Mouse (Mus musculus) ovary, postnatal 14 days (tissue): ENCODE measurements at regions not wholly inside any gene's neighbourhood (a gene's known extent, or its start where the extent isn't known, plus 50 kb on each side); places are given as distances from the start of the nearest gene placed in this dataset.

Experiments used
- DNase-seq: peaks from one replicate; pipeline ENCODE4 v3.0.0; 2022; ENCODE audit warnings: low spot score

DNA sequence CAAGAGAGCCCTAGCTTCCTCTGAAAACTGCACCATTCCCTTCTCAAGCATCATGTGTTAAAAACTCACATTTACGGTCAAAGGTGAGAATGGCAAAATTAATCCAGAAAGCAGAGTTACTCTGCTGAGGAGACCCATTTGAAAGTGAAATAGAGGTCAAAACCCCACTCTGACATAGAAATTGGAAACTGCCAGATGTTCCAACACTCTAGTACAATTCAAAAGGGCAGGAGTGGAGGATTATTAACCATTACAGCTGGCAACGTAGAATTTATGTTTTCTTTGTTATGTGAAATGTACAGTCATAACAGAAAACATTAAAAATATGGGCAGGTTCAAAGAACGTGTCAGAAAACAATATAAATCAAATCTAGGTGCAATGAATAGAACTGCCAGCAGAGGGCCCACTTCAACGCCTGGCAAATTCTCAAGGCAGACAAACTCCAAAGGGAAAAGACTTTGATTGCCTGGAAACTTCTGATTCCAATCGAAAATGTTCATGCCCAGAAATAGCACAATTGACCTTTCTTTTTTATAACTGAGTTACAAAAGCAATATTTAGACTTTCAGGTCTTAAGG, 54.2 kb upstream of the Rfpl4b start:
- DNase-seq: peak; percentile 51

- DNase-seq: no peak
Observed at GRCm38 (mm10) chr10:38879271-38879670, 57.7 kb upstream of the Rfpl4b start.

DNA sequence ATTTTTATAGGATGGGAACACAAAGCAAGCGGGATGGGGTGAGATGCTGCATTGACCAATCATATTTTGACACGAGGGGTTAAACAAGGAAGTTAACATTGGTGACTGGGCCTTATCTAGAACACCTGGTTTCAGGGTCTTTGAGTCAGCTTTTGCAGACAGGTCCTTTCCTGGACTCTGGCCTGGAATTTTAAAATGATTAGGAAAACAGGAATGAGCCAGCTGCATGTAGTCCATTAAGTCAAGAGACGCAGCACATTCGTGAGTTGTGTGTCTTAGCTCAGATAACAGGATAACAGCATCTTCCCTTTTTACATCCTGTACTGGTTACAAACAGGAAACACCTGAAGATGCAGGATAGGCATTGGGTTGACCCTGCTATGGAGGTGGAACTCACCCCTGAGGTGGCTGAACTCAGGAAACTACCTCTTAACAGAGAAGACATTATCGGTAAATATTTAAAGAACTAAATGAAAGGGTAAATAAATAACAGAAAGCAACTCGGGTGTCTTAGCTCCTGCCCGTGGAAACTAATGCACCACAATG, 59.1 kb upstream of the Rfpl4b start:
- DNase-seq: no peak

DNA sequence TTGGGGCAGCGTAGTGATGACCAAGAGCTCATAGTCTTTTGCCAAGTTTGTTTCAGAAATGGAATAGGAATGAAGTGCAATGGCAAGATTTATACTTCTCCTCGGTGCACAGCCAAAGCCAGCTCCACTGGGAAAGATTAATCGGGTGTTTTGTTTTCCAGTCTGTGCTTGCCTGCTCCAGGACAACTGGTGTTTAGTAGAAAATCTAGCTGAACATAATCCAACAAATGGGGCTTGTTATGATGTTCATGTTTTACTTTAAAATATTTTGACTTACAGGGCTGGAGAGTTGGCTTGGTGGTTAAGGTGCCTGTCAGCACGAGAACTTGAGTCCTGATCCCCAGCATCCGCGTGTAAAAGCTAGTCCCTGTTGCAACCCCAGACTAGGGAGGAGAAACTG, 60.6 kb upstream of the Rfpl4b start:
- peak; percentile 24 for DNase-seq

GRCm38 (mm10) chr10:38883816-38884599, 62.4 kb upstream of the Rfpl4b start:
- DNase-seq: no peak

- DNase-seq: no peak
Observed at GRCm38 (mm10) chr10:38884641-38885040, 63.1 kb upstream of the Rfpl4b start.

- no peak for DNase-seq
Observed at GRCm38 (mm10) chr10:38886441-38886840, 64.9 kb upstream of the Rfpl4b start.

GRCm38 (mm10) chr10:38887896-38888295, 66.3 kb upstream of the Rfpl4b start:
- no peak for DNase-seq

DNA sequence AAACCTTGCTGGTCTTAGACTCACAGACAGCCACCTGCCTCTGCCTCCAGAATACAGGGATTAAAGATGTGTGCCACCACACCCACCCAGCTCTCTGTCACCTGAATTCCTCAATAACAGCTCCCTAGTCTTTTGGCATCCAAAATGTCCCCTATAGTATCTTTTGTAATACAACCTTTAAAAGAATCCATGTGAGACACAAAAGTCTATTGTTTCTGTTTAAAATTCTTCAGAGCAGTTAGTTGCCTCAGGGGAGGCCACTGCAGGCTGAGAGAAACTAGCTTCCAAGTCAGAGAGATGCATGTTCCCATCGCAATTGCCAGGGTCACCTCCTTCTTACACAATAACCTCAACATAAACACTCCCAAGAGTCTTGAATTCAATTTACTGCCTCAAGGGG, 70.6 kb upstream of the Lama4 start:
- DNase-seq: no peak

GRCm38 (mm10) chr10:38895656-38896055, 69.7 kb upstream of the Lama4 start:
- no peak for DNase-seq

DNA sequence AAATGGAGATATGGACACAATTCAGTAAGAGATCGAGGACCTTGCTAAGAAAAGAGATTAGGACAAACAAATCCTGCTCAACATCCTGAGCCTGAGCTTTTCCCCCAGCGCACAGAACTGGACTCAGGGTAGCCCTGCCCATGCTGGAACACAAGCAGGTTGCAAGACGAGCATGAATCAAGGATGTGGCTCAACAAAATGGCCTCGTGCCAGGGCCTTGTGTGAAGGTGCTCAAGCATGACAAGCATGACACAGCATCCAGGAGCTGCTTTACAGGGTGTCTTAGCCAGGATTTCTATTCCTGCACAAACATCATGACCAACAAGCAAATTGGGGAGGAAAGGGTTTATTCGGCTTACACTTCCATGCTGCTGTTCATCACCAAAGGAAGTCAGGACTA, 67.7 kb upstream of the Lama4 start:
- peak; percentile 28 for DNase-seq

GRCm38 (mm10) chr10:38906121-38906520, 59.2 kb upstream of the Lama4 start:
- DNase-seq: no peak

DNA sequence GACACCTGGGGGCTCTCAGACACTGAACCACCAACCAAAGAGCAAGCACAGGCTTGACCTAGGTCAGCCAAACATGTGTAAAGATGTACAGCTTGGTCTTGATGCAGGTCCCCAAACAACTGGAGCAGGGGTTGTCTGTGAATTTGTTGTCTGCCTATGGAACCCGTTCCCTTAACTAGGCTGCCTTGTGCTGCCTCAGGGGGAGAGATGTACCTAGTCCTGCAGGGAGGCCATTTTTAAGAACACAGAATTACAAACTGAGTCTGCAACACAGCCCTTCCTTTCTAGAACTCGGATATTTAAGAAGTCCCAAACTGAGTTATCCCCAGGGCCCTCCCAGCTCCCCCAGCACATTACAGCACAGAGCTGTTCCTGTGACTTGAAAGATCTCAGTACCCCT, 57.5 kb upstream of the Lama4 start:
- no peak for DNase-seq

DNA sequence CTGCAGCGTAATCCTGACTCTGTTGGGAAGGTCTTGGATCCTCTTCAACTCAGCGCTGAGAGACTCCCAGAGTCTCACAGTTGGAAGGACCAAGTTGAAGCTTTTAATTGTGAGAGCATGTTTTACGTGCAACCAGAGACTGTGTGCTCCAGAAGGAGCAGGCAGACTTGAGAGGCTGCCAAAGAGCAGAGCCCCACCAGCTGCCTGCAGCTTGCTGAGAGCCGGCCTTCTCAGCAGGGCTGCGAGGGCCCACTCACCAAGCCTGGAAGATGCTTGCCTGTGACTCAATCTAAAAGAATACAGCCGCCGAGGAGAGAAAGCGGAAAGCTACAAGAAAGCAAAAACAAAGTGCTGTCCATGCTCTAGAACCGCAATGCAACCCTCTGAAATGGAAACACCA, 57.0 kb upstream of the Lama4 start:
- peak; percentile 44 for DNase-seq

DNA sequence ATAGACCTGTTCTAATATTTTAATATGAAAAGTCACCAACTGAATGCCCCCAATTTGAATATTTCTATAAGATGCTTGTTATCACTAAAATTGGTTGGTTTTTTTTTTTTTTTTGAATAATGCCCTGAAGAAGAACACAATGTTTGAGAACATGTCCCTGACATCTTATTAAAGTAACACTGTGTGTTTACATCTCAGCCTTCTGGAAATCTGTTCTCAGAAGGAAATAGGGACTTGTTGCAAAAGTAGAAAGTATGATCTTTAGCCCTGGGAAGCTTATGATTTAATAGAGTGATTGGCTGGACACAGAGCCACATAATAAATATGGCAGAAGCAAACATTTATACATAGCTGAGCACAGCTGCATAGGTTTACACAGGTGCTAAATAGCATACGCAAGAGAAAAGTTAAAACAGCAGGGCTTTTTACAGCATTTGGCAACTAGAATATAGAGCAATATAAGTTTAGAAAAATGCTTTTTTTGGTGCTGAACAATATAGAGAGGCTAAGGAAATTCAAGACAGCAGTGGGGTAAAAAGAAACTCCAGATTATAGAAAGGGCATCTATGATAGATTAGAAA, 56.1 kb upstream of the Lama4 start:
- DNase-seq: no peak

DNA sequence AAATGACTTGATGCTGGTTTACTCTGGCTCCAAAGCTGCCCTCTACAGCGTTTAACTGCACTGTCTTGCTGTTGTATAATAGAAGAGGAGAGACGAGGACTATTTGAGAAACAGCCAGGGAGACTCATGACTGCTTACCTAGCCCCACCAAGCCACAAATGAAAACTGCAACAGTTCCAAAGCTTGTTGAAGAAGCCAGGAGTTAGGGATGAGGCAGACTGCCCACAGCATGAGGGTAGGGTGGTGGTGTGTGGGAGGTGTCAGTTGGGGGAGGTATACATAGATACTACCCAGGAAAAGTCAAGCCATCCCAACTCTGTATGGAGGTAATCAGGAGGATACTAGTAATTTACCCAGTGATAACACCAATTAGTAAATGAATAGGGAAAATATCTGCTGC, 55.5 kb upstream of the Lama4 start:
- no peak for DNase-seq

- no peak for DNase-seq
Observed at GRCm38 (mm10) chr10:38913013-38913412, 52.3 kb upstream of the Lama4 start.
